Mouse (Mus musculus): ENCODE measurements around the gene Ptpra. TPM values are rescaled to one million over a fixed set of nuclear protein-coding genes. Genes with fewer than 3 reads are reported as not detected.
A peak's percentile ranks its signal among the peaks of the same experiment; 100 is the strongest.

Ptpra gene
- total RNA-seq, 2 experiments from 2014 or later: 40.9 to 47.9 TPM

DNA sequence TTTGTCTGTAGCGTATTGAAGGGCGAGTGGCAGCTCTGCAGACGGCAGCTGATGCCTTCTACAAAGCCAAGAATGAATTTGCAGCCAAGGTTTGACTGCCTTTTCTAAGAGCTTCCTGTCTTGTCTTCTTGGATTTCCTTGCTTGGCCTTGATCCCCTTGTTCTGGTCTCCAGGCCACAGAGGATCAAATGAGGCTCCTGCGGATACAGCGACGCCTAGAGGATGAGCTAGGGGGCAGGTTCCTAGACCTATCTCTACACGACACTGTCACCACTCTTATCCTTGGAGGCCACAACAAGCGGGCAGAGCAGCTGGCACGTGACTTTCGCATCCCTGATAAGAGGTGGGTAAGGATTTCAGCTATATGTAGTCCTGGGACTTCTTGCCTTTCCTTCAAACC, 7.9 kb upstream of the Ptpra start:
- DNase-seq: no peak

DNA sequence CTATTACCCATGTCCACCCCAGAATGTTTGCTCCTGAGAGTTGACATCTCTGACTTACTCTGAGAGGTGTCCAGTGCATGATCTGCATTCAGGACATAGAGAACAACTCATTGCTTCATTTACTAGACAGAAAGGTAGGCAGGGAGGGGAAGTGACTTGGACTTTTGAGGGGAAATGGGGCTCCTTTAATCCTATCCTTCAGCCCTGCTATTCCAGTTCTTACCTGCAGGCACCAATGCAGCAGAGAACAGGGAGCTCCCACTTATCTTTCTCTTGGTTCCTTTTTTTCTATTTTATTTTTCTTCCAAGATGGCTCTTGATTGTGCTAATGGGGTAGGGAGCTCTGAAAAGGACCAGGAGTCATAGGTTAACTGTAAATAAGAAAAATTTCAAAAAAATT, 1.6 kb upstream of the Ptpra start:
- no peak for DNase-seq

GRCm38 (mm10) chr2:130449021-130449793, 871 bp upstream of the Ptpra start:
- DNase-seq: peak; percentile 12 to 37

GRCm38 (mm10) chr2:130450434-130450796, 337 bp downstream of the Ptpra start:
- DNase-seq: peak in 1 of 2 experiments; percentile 86

GRCm38 (mm10) chr2:130451086-130451726, 1.1 kb downstream of the Ptpra start:
- DNase-seq: peak; percentile 10 to 24

- DNase-seq: no peak
Measured at GRCm38 (mm10) chr2:130451727-130452090, 1.6 kb downstream of the Ptpra start.

GRCm38 (mm10) chr2:130452266-130452665, 2.2 kb downstream of the Ptpra start:
- no peak for DNase-seq

DNA sequence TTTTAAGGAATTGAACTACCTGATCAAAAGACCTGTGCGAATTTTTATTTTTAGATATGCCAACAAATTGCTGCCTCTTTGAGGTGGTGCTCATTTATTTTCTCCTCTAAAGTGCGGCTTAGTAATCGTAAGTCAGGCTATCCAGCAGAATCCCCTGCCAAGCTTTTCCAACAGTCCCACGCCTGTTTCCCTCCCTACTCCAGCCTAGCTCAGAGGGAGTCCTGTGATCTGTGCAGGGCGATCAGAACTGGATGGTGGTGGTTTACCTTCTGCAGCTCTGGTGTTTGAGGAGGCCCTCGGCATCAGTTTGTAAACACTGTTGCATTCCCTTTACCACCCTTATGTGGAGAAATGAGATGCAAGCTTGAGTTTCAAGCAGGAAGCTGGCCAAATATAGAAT, 3.3 kb downstream of the Ptpra start:
- DNase-seq: peak; percentile 27 to 40

DNA sequence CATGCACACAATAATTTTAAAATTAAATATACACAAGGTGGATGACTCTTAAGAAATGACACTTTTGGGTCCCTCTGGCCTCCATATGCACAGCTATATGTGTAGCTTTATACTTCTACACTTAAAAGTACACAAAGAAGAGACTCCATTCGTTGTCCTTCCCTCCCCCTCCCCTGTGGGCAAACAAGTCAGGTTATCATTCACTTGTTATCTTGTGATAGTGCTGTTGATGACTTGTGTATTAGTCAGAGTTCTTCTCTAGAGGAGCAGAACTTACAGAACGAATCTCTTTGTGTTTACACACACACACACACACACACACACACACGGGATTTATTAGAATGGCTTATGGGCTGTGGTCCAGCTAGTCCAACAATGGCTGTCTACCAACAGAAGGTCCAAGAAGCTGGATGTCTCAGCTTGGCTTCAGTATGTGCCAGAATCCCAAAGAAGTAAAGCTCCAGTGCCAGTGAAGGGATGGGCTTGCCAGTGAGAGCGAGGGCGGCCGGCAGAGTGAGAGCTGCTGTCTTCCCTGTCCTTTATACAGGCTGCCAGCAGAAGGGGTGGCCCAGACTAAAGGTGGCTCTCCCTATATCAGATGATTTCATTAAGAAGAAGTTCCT, 4.8 kb downstream of the Ptpra start:
- DNase-seq: peak in 1 of 2 experiments; percentile 13

DNA sequence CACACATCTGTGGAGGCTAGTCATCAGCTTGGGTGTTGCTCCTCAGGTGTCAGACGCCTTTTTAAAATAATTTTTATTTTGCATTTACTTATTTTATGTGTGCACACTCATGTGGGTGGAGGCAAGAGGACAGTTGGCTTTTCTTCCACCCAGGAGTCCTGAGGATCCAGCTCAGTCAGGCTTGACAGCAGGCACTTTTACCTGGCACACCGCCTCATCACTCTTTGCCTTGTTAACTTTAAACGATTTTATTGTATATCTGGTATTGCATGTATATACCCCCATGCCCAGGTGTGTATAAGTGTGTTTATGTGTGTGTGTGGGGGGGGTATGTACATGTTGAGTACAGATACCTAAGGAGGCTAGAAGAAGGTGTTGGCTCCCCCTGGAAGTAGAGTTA, 7.8 kb downstream of the Ptpra start:
- DNase-seq: no peak

DNA sequence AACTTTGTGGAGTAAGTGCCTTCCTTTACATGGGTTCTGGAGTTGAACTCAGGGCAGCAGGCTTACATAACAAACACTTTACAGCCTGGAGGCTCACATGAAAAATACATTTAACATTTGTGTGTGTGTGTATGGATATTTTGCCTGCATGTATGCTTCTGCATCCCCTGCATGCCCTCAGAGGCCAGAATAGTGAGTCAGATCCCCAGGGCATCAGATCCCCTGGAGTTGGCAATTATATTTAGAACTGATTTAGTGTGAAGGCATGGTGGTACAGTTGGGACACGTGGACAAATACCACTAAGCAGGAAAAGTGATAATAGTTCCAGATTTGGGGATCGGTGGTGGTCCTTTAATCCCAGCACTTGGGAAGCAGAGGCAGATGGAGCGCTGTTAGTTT, 9.5 kb downstream of the Ptpra start:
- no peak for DNase-seq

GRCm38 (mm10) chr2:130461287-130462071, 11.4 kb downstream of the Ptpra start:
- DNase-seq: no peak

- no peak for DNase-seq
Measured at GRCm38 (mm10) chr2:130466438-130466837, 16.4 kb downstream of the Ptpra start.

- DNase-seq: no peak
Measured at GRCm38 (mm10) chr2:130469366-130469765, 19.3 kb downstream of the Ptpra start.

DNA sequence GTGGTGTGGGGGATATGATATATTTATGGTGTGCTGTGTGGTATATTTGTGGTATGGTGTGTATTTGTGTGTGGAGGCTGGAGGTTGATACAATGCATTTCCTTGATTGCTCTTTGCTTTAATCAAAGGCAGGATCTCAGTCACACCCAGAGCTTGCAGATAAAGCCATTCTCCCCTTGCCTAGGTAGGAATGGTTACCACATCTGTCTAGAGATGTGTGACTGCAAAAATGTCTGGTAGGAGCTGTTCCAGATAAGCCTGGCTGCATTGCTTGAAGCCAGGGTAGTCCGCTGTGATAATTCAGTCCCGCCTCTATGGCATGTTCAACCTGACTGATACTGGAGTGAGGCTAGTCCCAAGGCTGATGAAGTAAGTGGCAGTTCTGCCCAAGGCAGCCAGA, 19.9 kb downstream of the Ptpra start:
- DNase-seq: no peak

GRCm38 (mm10) chr2:130472908-130473510, 22.9 kb downstream of the Ptpra start:
- no peak for DNase-seq

GRCm38 (mm10) chr2:130475764-130476163, 25.7 kb downstream of the Ptpra start:
- no peak for DNase-seq

GRCm38 (mm10) chr2:130476666-130477297, 26.7 kb downstream of the Ptpra start:
- DNase-seq: peak in 1 of 2 experiments; percentile 33

- DNase-seq: no peak
Measured at GRCm38 (mm10) chr2:130482177-130482576, 32.1 kb downstream of the Ptpra start.

DNA sequence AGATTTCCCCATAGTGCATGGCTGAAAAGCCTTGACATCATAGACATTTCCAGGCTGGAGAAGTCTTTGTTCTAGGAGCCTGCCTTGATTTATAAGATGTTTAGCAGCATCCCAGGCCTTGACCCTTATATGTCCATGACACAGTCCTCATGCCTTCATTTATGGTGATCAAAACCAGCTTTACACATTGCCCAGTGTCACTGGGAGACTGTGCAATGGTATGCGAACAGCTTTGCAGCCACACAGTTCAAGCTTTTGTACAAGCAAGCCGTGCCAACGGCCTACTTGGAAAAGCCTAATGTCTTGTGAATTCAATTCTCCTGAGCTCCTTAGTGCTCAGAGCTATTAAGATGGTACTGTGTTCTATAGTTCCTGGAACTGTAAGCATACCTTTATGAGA, 32.6 kb downstream of the Ptpra start:
- no peak for DNase-seq

DNA sequence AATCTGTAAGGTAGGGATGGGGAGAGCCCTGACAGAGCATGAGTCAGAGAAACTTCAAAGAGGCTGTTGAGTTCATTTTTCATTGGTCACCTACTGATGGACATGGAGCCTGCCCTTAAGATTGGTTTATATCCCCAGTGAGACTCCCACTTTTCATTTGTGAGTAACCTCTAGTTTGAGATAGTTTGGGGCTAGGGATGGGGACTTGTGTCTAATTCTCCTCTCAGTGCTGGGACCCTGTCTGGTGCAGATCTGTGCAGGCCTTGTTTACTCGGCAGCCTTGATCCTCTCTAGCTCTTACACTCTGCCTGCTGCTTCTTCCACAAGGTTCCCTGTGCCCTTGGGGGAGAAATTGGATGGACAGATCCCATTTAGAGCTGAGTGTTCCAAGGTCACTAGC, 34.1 kb downstream of the Ptpra start:
- DNase-seq: no peak

DNA sequence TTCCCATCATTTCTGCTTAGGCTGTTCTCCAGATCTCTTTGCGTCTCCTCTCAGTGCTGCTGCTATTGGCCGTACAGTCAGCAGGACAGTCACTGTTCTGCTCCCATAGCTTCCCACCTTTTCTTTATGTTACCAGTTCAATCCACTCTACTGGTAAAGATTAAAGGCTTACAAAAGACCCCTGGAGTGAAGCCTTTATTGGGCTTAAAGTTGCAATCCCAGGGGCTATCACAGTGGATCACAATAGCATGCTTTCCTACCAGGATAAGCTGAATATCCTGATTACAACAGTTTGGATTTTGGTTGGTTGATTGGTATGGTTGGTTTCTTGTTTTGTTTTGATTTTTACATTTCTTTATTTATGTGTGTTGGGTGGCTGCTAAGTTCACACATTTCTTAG, 37.9 kb downstream of the Ptpra start:
- no peak for DNase-seq
